Mouse (Mus musculus) urinary bladder, postnatal 14 days (tissue): ENCODE data around the gene Arl4d.
A peak's percentile ranks its signal among the peaks of the same experiment; 100 is the strongest.
"Not testable (repeated sequence)": the region's sequence is repeated elsewhere in the genome, so short reads cannot be mapped to it uniquely, and the experiment has no call there.

Experiments
- DNase-seq: peaks from one replicate; pipeline ENCODE4 v3.0.0; 2021; ENCODE audit warnings: low spot score

Arl4d gene

DNA sequence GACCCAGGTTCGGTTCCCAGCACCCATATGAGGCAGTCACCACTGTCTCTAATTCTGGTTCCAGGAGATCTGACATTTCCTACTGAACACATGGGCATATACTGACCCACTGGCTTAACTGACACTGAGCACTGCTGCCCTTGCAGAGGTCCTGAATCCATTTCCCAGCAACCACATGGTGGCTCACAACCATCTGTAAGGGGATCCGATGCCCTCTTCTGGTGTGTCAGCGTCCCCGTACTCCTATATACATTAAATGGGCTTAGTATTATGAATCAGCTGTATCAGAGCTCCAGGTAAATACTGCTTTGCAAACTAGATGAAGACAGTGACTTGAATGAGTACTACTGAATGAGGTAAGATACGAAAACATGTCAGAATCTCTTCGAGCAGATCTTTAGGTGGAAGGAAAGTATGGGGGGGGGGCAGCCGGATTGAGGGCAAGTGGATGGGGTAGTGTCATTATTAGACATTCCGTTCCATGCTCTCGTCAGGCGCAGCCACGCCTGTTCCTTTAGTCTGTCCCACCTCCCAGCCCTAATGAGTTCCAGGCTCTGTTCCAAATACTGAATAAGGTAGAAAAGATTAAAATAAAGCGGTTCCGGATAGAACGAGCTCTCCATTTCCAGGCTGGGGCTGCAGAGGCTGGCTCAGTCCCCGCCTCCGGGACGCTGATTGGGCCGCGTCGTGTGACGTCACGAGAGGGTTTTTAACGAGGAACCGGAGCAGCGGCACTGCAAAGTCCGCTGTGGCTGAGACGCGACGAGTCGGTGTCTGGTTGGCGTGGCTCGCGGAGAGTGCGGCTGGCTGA, at the start of gene Arl4d:
Gene Arl4d, plus strand, starts transcription at position 717 of the 811 bp plus-strand sequence.
- DNase-seq, result peak; percentile 96

- no peak for DNase-seq
These were observed 49.2 kb upstream of the Arl4d start for GRCm38 (mm10) chr11:101616104-101616503.

- DNase-seq, result no peak
These were observed 48.2 kb upstream of the Arl4d start for GRCm38 (mm10) chr11:101616948-101617767.

GRCm38 (mm10) chr11:101617849-101618248, 47.5 kb upstream of the Arl4d start:
- DNase-seq, result peak; percentile 24

DNA sequence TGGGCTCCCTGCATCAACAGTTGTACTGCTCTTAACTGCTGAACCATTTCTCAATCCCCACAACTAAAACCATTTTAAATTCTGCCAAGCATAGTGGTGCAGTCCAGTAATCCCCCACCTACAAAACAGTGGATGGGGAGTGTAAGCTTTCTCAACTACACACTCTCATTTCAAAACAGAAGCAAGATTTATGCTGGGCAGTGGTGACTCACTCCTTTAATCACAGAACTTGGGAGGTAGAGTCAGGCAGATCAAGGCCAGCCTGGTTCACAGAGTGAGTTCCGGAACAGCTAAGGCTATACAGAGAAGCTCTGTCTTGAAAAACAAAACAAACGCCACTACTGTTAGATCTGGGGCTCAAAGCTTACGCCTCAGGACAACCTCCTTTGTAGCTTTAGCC, 46.7 kb upstream of the Arl4d start:
- DNase-seq, result no peak

GRCm38 (mm10) chr11:101620022-101620655, 45.2 kb upstream of the Arl4d start:
- not testable (repeated sequence) for DNase-seq

DNA sequence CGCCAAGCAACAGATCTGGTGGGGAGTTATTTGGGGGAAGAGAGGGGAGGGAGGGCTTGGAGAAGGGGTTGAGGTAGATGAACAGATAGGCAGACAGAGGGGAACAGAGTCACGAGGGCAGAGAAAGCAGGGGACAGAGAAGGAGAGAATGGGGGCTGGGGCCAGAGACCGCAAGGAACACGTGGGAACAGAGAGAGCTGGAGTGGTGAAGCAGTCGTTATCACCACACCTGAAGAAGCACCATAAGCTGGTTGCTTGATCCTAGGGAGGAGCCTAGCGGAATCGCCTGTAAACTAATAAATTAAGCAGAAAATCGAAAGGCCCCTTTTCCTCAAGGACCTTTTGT, 38.7 kb upstream of the Arl4d start:
- DNase-seq, result no peak

DNA sequence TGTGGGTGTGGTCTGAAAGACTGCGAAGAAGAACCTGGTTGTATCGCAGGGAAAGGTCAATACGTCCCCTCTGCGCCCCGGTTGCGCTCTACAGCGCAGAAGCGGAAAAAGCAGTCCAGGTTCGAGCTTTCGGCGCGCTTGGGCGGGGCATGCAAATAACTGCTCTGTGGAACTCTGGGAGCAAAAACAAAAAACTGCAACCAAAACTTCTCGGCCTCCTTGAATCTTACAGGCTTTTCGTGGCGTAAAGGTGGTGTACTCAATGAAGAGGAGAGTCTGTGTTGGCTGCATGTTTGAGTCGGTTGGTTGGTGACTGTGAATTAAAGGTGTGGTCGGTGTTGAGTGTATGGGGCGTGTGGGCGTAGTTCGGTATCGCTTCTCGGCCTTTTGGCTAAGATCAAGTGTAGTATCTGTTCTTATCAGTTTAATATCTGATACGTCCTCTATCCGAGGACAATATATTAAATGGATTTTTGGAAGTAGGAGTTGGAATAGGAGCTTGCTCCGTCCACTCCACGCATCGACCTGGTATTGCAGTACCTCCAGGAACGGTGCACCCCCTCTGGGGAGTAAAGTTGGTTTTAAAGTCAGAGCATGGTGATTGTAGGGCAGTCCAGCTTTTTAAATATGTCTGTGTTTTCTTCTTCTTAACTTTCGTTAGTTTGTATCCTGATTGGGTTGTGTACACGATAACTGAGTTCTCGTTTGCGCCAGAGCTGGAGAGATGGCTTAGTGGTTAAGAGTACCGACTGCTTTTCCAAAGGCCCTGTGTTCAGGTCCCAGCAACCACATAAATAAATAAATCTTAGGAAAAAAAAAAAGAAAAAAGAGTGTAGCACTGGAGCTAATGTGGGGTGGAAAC, 38.1 kb upstream of the Arl4d start, which contains the start of gene Rdm1:
Gene Rdm1, plus strand, starts transcription at position 201 of the 862 bp plus-strand sequence.
- peak; percentile 83 for DNase-seq

DNA sequence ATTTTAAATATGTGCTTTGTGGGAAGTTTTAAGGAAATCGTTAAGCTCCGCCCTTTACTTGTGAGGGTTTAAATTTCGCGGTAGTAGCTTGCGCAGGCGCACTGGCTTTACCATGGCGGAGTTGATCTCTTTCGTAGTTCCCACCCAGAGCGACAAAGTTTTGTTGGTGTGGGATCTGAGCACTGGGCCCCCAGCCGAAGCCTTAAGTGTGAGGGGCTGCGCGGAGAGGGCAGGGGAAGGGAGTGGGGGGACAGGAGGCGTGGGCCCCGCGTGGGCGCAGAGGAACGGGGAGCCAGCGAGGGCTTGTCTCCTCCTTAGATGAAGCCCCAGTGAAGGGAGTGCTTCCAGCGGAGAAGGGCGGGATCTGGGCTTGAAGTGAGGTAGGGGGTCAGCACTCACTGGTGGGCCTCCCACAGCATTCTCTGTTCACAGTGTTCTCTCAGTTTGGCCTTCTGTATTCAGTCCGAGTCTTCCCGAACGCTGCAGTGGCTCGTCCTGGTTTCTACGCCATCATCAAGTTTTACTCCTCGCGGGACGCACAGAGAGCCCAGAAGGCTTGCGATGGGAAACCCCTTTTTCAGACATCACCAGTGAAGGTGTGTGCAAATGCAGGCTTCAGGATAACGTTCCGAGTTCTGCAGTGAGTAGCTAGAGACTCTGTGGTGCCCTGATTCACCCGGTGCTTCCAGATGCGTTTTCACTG, 37.3 kb upstream of the Arl4d start:
- DNase-seq, result peak; percentile 89

DNA sequence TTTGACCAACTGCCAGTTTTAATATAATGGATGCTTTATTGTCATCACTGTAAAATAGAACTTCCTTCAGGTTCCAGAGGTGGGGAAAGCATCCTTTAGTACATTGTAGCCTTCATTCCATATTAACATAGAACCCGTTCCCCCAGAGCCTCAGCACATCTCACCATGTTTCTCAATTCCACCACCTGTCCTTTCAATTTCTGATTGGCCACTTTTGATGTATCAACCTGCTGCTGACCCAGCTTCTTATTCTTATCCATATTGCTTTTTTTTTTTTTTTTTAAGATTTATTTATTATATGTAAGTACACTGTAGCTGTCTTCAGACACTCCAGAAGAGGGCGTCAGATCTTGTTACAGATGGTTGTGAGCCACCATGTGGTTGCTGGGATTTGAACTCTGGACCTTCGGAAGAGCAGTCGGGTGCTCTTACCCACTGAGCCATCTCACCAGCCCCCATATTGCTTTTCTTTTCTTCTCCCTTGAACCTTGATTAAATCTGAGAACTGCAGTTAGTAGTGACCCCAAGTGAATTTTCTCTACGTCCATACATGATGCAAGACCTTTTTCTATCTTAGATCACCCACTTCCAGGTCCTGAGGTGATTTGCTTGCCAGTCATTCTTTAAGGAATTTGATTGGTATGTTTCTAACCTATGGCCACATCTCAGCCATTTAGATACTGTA, 36.5 kb upstream of the Arl4d start:
- not testable (repeated sequence) for DNase-seq

GRCm38 (mm10) chr11:101635660-101636059, 29.7 kb upstream of the Arl4d start:
- DNase-seq, result no peak

DNA sequence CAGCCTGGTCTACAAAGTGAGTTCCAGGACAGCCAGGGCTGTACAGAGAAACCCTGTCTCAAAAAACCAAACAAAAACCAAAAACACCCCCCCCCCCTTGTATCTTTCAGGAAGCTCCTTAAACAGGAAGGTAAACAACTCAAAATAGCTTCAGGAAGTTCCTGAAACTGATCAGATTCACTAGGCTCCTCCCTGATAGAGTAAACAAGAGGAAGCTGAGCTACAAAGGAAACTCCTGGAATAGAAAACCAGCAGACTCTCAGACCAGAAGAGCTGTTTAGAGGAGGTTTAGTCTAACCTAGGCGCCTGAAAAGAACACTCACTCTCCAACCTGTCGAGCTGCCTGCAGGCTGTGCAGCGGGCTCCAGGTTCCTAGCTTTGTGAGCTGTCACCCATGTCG, 25.6 kb upstream of the Arl4d start:
- no peak for DNase-seq

DNA sequence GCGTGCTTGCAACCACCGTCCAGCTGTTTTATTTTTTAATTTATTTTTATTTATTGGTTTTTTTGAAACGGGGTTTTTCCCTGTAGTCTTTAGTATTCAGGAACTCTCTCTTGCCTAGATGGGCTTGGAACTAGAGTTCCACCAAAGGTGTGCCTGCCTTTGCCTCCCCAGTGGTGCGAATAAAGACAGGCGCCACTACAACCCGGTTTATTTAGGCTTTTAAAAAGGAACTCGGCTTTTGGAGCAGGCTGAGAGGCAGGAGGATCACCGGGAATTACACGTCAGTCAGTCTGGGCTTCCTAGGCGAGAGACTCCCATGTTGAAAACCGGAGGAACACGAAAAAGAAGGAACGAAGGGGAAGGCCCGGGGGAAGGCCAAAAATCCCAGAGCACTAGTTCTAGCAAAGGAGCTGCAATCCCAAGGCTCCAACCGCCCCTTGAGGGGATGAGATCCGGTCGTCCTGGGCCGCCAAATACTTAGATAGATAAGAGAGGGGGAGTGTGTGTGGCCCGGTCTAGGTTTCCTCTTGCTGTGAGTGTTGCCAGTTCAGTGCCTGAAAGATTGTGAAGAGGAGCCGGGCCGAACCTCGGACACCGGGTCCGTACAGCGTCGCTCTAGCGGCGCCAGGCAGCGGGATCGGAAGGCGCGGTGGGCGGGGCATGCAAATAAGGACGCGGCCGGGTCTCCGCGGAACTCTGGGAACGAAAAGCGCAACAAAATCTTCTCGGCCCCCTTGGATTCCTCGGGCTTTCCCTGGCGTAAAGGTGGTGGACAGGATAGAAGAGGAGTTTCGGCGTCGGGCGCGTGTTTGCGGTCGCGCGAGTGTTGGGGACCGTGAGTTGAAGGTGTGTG, 24.3 kb upstream of the Arl4d start:
- DNase-seq, result peak; percentile 82

DNA sequence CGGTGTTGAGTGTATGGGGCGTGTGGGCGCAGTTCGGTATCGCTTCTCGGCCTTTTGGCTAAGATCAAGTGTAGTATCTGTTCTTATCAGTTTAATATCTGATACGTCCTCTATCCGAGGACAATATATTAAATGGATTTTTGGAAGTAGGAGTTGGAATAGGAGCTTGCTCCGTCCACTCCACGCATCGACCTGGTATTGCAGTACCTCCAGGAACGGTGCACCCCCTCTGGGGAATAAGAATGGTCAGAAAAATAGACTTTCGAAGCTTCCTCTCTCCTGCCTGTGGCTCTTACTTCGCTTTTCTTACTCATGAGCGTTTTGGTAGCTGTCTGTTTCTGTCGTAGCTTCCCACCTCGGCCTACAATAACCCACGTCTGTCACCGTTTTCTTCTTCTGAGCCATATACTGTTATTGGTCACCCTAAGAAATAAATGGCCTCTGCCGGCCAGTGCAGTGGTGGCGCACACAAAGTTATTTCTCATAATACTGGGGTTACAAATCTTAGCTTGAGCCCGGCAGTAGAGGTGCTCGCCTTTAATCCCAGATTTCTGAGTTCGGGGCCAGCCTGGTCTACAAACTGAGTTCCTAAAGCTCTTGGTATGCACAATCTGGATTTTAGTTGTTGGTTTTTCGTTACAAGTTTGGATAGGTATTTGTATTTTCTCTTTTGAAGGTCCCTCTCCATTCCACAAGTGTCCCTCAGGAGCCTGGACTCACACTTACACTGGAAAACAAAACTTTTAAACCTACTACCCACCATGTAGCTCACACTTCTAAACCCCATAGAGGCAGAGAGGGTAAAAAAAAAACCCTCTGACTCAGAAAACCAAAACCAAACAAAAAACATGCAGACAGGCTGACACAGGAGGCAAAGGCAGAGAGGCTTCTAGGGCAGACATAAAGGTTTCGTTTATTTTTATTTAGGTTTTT, 23.4 kb upstream of the Arl4d start:
- not testable (repeated sequence) for DNase-seq

DNA sequence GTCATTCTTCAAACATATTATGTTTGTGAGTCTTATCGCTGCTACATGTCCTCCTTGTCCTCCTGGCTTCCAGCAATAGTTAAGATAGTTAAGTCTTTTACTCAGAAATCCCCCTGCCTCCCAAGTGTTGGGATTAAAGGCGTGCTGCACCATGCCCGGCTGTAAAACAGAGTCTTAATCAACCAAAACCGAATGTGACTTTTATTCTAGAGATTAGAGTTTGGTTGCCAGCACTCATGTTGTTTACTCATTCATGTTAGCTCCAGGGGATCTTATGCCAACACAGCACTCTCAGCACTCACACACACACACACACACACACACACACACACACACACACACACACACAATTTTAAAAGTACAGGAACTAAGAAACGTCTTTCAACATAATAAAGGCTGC, 22.4 kb upstream of the Arl4d start:
- no peak for DNase-seq

DNA sequence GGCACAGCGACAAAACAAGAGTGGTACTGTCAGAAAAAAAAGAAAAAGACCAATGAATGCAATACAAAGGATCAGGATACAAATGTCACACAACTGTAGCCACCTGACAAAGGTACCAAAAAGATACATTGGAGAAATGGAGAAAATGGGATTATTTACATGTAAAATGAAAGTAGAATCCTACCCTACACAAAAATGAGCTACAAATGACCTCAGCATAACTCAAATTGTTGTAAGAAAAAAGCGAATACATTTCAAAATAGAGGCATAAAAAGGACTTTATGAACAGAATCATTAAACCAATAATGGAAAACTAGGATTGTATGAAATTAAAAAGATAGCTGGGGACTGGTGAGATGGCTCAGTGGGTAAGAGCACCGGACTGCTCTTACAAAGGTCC, 20.8 kb upstream of the Arl4d start:
- DNase-seq, result no peak

- not testable (repeated sequence) for DNase-seq
These were observed 20.3 kb upstream of the Arl4d start for GRCm38 (mm10) chr11:101645043-101645410.
